Mouse (Mus musculus): ENCODE results near the gene Sec61g. TPM values are rescaled to one million over a fixed set of nuclear protein-coding genes. Genes with fewer than 3 reads are reported as not detected.
"Not testable (repeated sequence)": the region's sequence is repeated elsewhere in the genome, so short reads cannot be mapped to it uniquely, and the experiment has no call there.

Sec61g gene
- polyA plus RNA-seq, 1 experiment from 2014 or later: 37.6 TPM

DNA sequence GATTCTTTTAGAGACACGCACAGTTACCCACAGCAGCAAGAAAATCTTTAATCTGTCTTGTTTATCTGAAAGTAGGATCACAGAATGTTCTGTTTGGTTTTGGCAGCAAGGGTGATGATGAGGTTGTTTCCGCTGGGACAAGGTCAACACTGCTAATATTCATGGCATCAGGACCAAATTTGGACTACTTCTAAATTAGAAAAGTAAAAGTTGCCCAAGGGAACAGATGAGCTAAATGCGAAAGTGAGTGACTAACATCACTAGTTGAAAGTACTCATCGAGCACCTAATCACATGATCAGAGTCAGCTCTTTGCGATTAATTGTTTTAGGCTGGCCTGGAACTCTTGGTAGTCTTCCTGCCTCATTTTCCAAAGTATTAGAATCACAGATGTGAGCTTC, 20.1 kb upstream of the Sec61g start:
- H3K9ac ChIP-seq (ENCODE audit: low read depth, low read length): no peak overlapping the region
- ATAC-seq (replicated peaks; ENCODE audit: low FRiP score, low read depth) (no peak), DNase-seq (ENCODE audit: low spot score) (no peak)
- no peaks in the 10 kb centered on the region for H3K27me3 ChIP-seq (ENCODE audit: insufficient read depth, low read length)
- H3K36me3 ChIP-seq (ENCODE audit: insufficient read depth, low read length): no peaks in the 10 kb centered on the region
- no peaks in the 10 kb centered on the region for H3K9me3 ChIP-seq (replicated peaks; ENCODE audit: low read length)
- H3K27ac ChIP-seq: no peak overlapping the region
- WGBS: 86% methylated on average over 5 of the region's 5 CpGs
- no peak overlapping the region for H3K4me2 ChIP-seq (ENCODE audit: low read length)
- H3K4me1 ChIP-seq (replicated peaks; ENCODE audit: insufficient read depth, low read length): no peaks in the 10 kb centered on the region
- no peak for TF ChIP-seq CTCF (IDR thresholded peaks at IDR 0.05; ENCODE audit: low read depth)
- no peak overlapping the region for H3K4me3 ChIP-seq (replicated peaks; ENCODE audit: low read depth, low read length)

DNA sequence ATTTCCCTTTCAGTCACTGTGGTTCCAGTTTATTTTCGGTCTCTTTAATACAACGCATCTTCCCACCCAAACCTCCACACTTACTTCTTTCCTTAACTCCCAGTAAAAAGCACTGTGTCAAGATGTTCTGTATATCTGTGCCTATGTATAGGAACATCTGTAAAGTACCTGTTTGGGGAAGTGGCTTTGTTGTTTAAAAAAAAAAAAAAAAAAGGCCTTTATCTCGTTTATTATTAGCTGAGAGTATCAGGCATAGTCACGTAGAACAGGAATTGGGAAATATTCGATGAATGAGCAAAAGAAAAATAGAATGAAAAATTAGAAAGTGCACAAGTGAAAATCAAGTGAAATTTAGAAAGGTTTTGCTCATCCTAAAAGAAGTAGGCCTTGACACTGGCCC, 19.5 kb upstream of the Sec61g start:
- Histone ChIP-seq H3K27me3 (ENCODE audit: insufficient read depth, low read length) (no peaks in the 10 kb centered on the region), H3K9ac (ENCODE audit: low read depth, low read length) (no peak overlapping the region), H3K36me3 (ENCODE audit: insufficient read depth, low read length) (no peaks in the 10 kb centered on the region), H3K4me3 (replicated peaks; ENCODE audit: low read depth, low read length) (no peak overlapping the region), H3K4me2 (ENCODE audit: low read length) (no peak overlapping the region), H3K27ac (no peak overlapping the region), H3K4me1 (replicated peaks; ENCODE audit: insufficient read depth, low read length) (no peaks in the 10 kb centered on the region), H3K9me3 (replicated peaks; ENCODE audit: low read length) (no peaks in the 10 kb centered on the region)
- no peak for DNase-seq (ENCODE audit: low spot score)
- no peak for ATAC-seq (replicated peaks; ENCODE audit: low FRiP score, low read depth)
- WGBS: 89% methylated on average over 5 of the region's 5 CpGs
- no peak for TF ChIP-seq CTCF (IDR thresholded peaks at IDR 0.05; ENCODE audit: low read depth)

DNA sequence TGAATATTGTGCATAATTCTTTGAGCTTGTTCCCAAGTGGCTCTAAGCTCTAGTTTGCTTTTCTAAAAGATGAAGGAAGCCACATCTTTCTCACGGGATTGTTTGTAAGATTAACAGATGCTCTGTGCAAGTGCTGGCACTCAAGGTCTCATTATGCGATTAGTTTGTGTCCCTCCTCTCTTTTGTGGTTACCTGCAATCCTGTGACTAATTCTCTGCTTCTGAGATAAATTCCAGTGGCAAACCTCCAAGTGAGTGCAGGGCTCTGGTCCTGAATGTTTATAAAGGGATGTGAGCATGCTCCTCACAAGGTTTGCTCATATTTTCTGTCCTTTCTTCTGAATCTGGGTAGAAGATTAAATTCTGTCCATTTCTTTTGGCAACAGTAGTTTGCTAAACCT, 18.2 kb upstream of the Sec61g start:
- ATAC-seq (replicated peaks; ENCODE audit: low FRiP score, low read depth): no peak
- DNase-seq (ENCODE audit: low spot score): no peak
- H3K36me3 ChIP-seq (ENCODE audit: insufficient read depth, low read length): no peaks in the 10 kb centered on the region
- no peak for TF ChIP-seq CTCF (IDR thresholded peaks at IDR 0.05; ENCODE audit: low read depth)
- 67% methylated on average over 2 of the region's 2 CpGs for WGBS
- no peaks in the 10 kb centered on the region for H3K27me3 ChIP-seq (ENCODE audit: insufficient read depth, low read length)
- no peak overlapping the region for H3K27ac ChIP-seq
- H3K9ac ChIP-seq (ENCODE audit: low read depth, low read length): no peak overlapping the region
- H3K4me1 ChIP-seq (replicated peaks; ENCODE audit: insufficient read depth, low read length): no peaks in the 10 kb centered on the region
- no peak overlapping the region for H3K4me2 ChIP-seq (ENCODE audit: low read length)
- H3K4me3 ChIP-seq (replicated peaks; ENCODE audit: low read depth, low read length): no peak overlapping the region
- H3K9me3 ChIP-seq (replicated peaks; ENCODE audit: low read length): no peaks in the 10 kb centered on the region

DNA sequence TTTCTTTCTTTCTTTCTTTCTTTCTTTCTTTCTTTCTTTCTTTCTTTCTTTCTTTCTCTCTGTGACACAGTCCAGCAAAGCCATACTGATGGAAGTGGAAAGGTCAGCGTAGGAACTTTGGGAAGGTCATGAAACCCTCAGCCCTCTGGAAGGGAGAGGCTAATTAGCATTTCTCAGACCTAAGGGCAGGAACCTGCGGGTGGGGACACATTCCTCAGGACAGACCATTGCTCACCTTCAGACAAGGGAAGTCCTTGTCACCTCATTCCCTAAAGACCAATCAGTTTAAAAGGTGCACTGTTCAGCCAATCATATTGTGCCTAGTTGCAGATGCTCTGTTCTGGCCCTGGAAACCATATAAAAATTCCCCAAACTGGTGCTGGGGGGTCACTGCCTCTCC, 17.4 kb upstream of the Sec61g start:
- no peaks in the 10 kb centered on the region for H3K9me3 ChIP-seq (replicated peaks; ENCODE audit: low read length)
- WGBS: 41% methylated on average over 2 of the region's 2 CpGs
- no peaks in the 10 kb centered on the region for H3K4me1 ChIP-seq (replicated peaks; ENCODE audit: insufficient read depth, low read length)

GRCm38 (mm10) chr11:16524917-16525640, 16.8 kb upstream of the Sec61g start:
- H3K4me3 ChIP-seq (replicated peaks; ENCODE audit: low read depth, low read length): no peak overlapping the region
- no peak overlapping the region for H3K9ac ChIP-seq (ENCODE audit: low read depth, low read length)
- no peaks in the 10 kb centered on the region for H3K27me3 ChIP-seq (ENCODE audit: insufficient read depth, low read length)
- peak; percentile 89 for DNase-seq (ENCODE audit: low spot score)
- H3K4me1 ChIP-seq (replicated peaks; ENCODE audit: insufficient read depth, low read length): no peaks in the 10 kb centered on the region
- 44% methylated on average over 3 of the region's 3 CpGs for WGBS
- H3K9me3 ChIP-seq (replicated peaks; ENCODE audit: low read length): no peaks in the 10 kb centered on the region
- H3K36me3 ChIP-seq (ENCODE audit: insufficient read depth, low read length): no peaks in the 10 kb centered on the region
- no peak overlapping the region for H3K27ac ChIP-seq
- peak; percentile 43; the same call in 1 of the 2 replicates for ATAC-seq (replicated peaks; ENCODE audit: low FRiP score, low read depth)
- no peak overlapping the region for H3K4me2 ChIP-seq (ENCODE audit: low read length)
- TF ChIP-seq CTCF (IDR thresholded peaks at IDR 0.05; ENCODE audit: low read depth): peak; percentile 80

More for the DNA sequence above, 17.4 kb upstream of the Sec61g start:
- no peak for DNase-seq (ENCODE audit: low spot score)
- Histone ChIP-seq H3K9ac (ENCODE audit: low read depth, low read length) (no peak overlapping the region), H3K36me3 (ENCODE audit: insufficient read depth, low read length) (no peaks in the 10 kb centered on the region), H3K4me2 (ENCODE audit: low read length) (no peak overlapping the region), H3K27me3 (ENCODE audit: insufficient read depth, low read length) (no peaks in the 10 kb centered on the region), H3K4me3 (replicated peaks; ENCODE audit: low read depth, low read length) (no peak overlapping the region), H3K27ac (no peak overlapping the region)
- no peak for ATAC-seq (replicated peaks; ENCODE audit: low FRiP score, low read depth)
- TF ChIP-seq CTCF (IDR thresholded peaks at IDR 0.05; ENCODE audit: low read depth): no peak

GRCm38 (mm10) chr11:16515081-16515480, 6.8 kb upstream of the Sec61g start:
- not testable (repeated sequence) for H3K4me1 ChIP-seq (replicated peaks; ENCODE audit: insufficient read depth, low read length); ATAC-seq (replicated peaks; ENCODE audit: low FRiP score, low read depth)
- 96% methylated on average over 16 of the region's 16 CpGs for WGBS

DNA sequence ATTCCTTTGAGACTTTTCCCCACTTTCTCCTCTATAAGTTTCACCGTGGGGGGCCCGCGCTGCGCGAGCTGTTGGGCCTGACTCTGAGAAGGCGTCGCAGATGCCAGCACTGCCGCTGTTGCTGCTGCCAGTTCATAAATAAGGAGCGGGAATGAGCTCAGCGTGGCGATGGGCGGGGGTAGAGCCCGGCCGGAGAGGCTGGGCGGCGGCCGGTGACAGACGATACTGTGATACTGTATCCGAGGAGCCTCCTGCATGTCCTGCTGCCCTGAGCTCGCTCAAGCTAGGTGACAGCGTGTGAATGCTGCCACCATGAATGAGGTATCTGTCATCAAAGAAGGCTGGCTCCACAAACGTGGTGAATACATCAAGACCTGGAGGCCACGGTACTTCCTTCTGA, 5.9 kb upstream of the Sec61g start:
- not testable (repeated sequence) for H3K4me2 ChIP-seq (ENCODE audit: low read length); ATAC-seq (replicated peaks; ENCODE audit: low FRiP score, low read depth); H3K27ac ChIP-seq; H3K9ac ChIP-seq (ENCODE audit: low read depth, low read length); H3K27me3 ChIP-seq (ENCODE audit: insufficient read depth, low read length); H3K4me1 ChIP-seq (replicated peaks; ENCODE audit: insufficient read depth, low read length); H3K9me3 ChIP-seq (replicated peaks; ENCODE audit: low read length); H3K4me3 ChIP-seq (replicated peaks; ENCODE audit: low read depth, low read length); H3K36me3 ChIP-seq (ENCODE audit: insufficient read depth, low read length); DNase-seq (ENCODE audit: low spot score)
- WGBS: 56% methylated on average over 23 of the region's 23 CpGs

More at GRCm38 (mm10) chr11:16515081-16515480, 6.8 kb upstream of the Sec61g start:
- not testable (repeated sequence) for DNase-seq (ENCODE audit: low spot score); H3K27me3 ChIP-seq (ENCODE audit: insufficient read depth, low read length); H3K4me3 ChIP-seq (replicated peaks; ENCODE audit: low read depth, low read length); H3K9me3 ChIP-seq (replicated peaks; ENCODE audit: low read length); H3K9ac ChIP-seq (ENCODE audit: low read depth, low read length); H3K27ac ChIP-seq; H3K4me2 ChIP-seq (ENCODE audit: low read length); H3K36me3 ChIP-seq (ENCODE audit: insufficient read depth, low read length)
